Mouse (Mus musculus) erythroblast, embryonic 14.5 days (primary cell): Measurements from ENCODE around the gene Vmn2r55. TPM values are rescaled to one million over a fixed set of nuclear protein-coding genes. Genes with fewer than 3 reads are reported as not detected.
"Not testable (repeated sequence)": the region's sequence is repeated elsewhere in the genome, so short reads cannot be mapped to it uniquely, and the experiment has no call there.

Experiments
- H3K27me3 ChIP-seq: 2 replicates; pipeline ENCODE4 v1.6.1; 2012; ENCODE audit warnings: inconsistent platforms; ENCODE audit not compliant: control insufficient read depth
- H3K36me3 ChIP-seq: 2 replicates; pipeline ENCODE4 v1.6.1; 2012; ENCODE audit warnings: mild to moderate bottlenecking, inconsistent platforms; ENCODE audit not compliant: control insufficient read depth
- H3K4me1 ChIP-seq: 2 replicates; pipeline ENCODE4 v1.6.1; 2012; ENCODE audit warnings: inconsistent platforms; ENCODE audit not compliant: control insufficient read depth
- H3K4me3 ChIP-seq: replicated peaks from 2 replicates; pipeline ENCODE3; 2012; ENCODE audit warnings: moderate library complexity, mild to moderate bottlenecking, inconsistent platforms
- H3K9me3 ChIP-seq: 2 replicates; pipeline ENCODE4 v1.6.1; 2012; ENCODE audit warnings: low read length, inconsistent platforms, mixed read lengths; ENCODE audit not compliant: control insufficient read depth
- GATA1 ChIP-seq: IDR thresholded peaks from 2 replicates; pipeline ENCODE4 v1.6.1; 2012; ENCODE audit warnings: low read length, inconsistent platforms, mixed read lengths
- TAL1 ChIP-seq: IDR thresholded peaks from 3 replicates; pipeline ENCODE4 v1.6.1; 2012; ENCODE audit warnings: low read length, inconsistent platforms, mixed read lengths
- polyA plus RNA-seq: library from polyadenylated mRNA; stranded (reverse); fragments of >175 nt; gene quantifications from 2 replicates; pipeline ENCODE4 v1.2.3, GENCODE M21; 2012

Gene Vmn2r55
- not detected in 2 replicates for polyA plus RNA-seq

GRCm38 (mm10) chr7:12684903-12685302, at the start of gene Vmn2r55:
TSS of gene Vmn2r55 (minus strand) at chr7:12685003.
- H3K4me1 ChIP-seq, H3K9me3 ChIP-seq, H3K27me3 ChIP-seq, H3K4me3 ChIP-seq, H3K36me3 ChIP-seq: not testable (repeated sequence)

GRCm38 (mm10) chr7:12640219-12640618, 44.6 kb downstream of the Vmn2r55 start, which contains the start of gene Vmn2r54:
TSS of gene Vmn2r54 (minus strand) at chr7:12640319.
- not testable (repeated sequence) for H3K27me3 ChIP-seq, H3K9me3 ChIP-seq, H3K4me3 ChIP-seq, H3K4me1 ChIP-seq, H3K36me3 ChIP-seq

GRCm38 (mm10) chr7:12608688-12609087, 76.1 kb downstream of the Vmn2r55 start, which contains the start of gene Vmn2r53:
TSS of gene Vmn2r53 (minus strand) at chr7:12608788.
- 0 out of 2 replicates have a peak, but pooled peaks cover 2% of the 10 kb centered on the region for H3K9me3 ChIP-seq
- H3K36me3 ChIP-seq: no peaks in the 10 kb centered on the region
- no peaks in the 10 kb centered on the region for H3K4me1 ChIP-seq
- no peak for TF ChIP-seq GATA1
- TF ChIP-seq TAL1: no peak
- no peak within 1 kb of the TSS for H3K4me3 ChIP-seq
- H3K27me3 ChIP-seq: no peaks in the 10 kb centered on the region

Other genes starting within 250 kb of the Vmn2r55 start
- gene Zfp606, start 206.7 kb downstream of the Vmn2r55 start, polyA plus RNA-seq: 0.06 TPM in 1 of 2 replicates, not detected in the other
- gene 2900092C05Rik, start 172.5 kb downstream of the Vmn2r55 start, polyA plus RNA-seq: not detected in 2 replicates
- not detected in 2 replicates for gene Vmn2r53, start 76.2 kb downstream of the Vmn2r55 start, polyA plus RNA-seq
- gene Vmn2r54, start 44.7 kb downstream of the Vmn2r55 start, polyA plus RNA-seq: not detected in 2 replicates
- 0.01 TPM in 1 of 2 replicates, not detected in the other for gene Vmn2r56, start 50.0 kb upstream of the Vmn2r55 start, polyA plus RNA-seq
- gene Zscan18, start 118.6 kb upstream of the Vmn2r55 start, polyA plus RNA-seq: 0.04 TPM in 1 of 2 replicates, not detected in the other
- gene Zfp329, start 133.9 kb upstream of the Vmn2r55 start, polyA plus RNA-seq: 0.01 TPM in 1 of 2 replicates, not detected in the other
- gene Zfp110, start 149.8 kb upstream of the Vmn2r55 start, polyA plus RNA-seq: 0.06 and 0.24 TPM in 2 replicates
- 0.02 TPM in 1 of 2 replicates, not detected in the other for gene Zfp128, start 196.2 kb upstream of the Vmn2r55 start, polyA plus RNA-seq
- gene Zscan22, start 212.8 kb upstream of the Vmn2r55 start, polyA plus RNA-seq: 0.04 TPM in 2 replicates
- 328 and 368 TPM in 2 replicates for gene Rps5, start 237.3 kb upstream of the Vmn2r55 start, polyA plus RNA-seq
- 0.11 and 0.14 TPM in 2 replicates for gene Rnf225, start 242.4 kb upstream of the Vmn2r55 start, polyA plus RNA-seq